In the genomic region with DNA sequence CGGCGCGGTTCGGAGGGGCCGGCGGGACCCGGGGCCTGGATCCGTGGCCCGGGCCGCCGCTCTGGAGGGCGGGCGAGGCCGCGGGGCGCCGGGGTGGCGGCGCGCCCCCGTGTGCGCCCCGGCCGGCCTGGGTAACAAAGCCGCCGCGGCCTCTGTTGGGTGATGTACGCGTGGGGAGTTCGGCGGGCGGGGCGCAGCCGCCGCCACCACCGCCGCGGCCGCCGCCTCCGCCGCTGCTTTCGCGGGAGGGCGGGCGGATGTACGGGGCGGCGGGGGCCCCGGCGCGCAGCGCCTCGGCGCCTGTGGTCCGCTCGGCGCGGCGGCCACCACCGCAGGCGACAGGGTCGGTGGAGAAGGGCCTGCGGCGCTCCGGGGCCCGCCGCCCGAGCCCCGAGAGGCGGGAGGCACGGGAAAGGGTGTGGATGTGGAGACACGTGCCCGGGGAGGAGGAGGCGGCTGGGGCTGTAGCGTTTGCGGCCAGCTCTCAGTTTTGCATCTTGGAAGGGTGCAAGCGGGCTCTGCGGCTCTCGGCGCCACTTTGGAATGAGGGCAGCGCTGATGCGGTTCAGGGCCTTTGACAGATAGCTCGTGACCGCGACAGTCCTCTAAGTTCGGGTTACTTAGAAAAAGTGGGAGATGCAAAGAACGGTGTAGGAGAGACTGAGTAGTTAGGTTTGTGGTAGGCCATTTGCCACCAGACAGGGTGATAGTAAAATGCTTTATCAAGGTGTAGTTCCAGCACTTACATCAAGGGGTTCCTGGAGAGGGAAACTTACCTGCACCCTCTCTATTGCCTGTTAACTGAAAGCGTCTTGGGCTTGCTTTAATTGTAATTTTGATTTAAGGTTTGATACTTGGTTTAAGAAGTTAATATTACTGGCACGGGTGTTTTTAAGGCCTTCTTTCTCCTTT, we compare ENCODE assay signal across 8 mouse cellular contexts. TPM values are rescaled to one million over a fixed set of nuclear protein-coding genes. Genes with fewer than 3 reads are reported as not detected.
DNase-seq lines count a peak whose midpoint lies in the region; ATAC-seq and TF ChIP-seq lines count a peak whose summit lies in the region.

No protein-coding gene starts in this region.

- H3K4me2 ChIP-seq in forebrain, embryonic 14.5 days (ENCODE audit: low read length), result peak overlapping the region; percentile 84

- no peaks in the 10 kb centered on the region for H3K9me3 ChIP-seq in forebrain, embryonic 14.5 days (replicated peaks; ENCODE audit: control insufficient read depth, low read length)

- peak overlapping the region; percentile 98 for H3K27ac ChIP-seq in forebrain, embryonic 14.5 days (ENCODE audit: low read depth, low read length)
- peak overlapping the region; percentile 100 for H3K27ac ChIP-seq in layer of hippocampus, adult 2 months

- H3K4me3 ChIP-seq in forebrain, embryonic 14.5 days (ENCODE audit: low read depth, low read length), result peak overlapping the region; percentile 97
- H3K4me3 ChIP-seq in layer of hippocampus, adult 2 months, result peak overlapping the region; percentile 79

- peak overlapping the region; percentile 98 for H3K9ac ChIP-seq in forebrain, embryonic 14.5 days (ENCODE audit: low read length)

- DNase-seq in MEL-GATA-1-ER (ENCODE audit: extremely low read depth, low read depth), result peak; percentile 57
- peak; percentile 60 for DNase-seq in cerebellum, adult 11-12 months
- peak; percentile 20 for DNase-seq in forebrain, embryonic 14.5 days (ENCODE audit: low spot score)
- DNase-seq in heart, postnatal 25 days (ENCODE audit: low spot score), result peak; percentile 29
- peak; percentile 13 to 38 for DNase-seq in layer of hippocampus, adult 2 months (ENCODE audit: low spot score in 2 of 2)
- DNase-seq in lung, postnatal 10 days, result peak; percentile 74
- peak; percentile 17 for DNase-seq in ovary, postnatal 10 days (ENCODE audit: low spot score)
- peak; percentile 44 to 60 for DNase-seq in thymus, postnatal 36 days

- intact Hi-C loops in heart, postnatal 25 days (cut with DNase I), result no loop called here

- H3K36me3 ChIP-seq in forebrain, embryonic 14.5 days (ENCODE audit: control insufficient read depth, insufficient read depth, low read length), result peaks cover 39% of the 10 kb centered on the region

- WGBS in forebrain, embryonic 14.5 days, result 1% methylated on average over 61 of the region's 90 CpGs

- TF ChIP-seq CTCF in layer of hippocampus, adult 2 months (conservative IDR thresholded peaks at IDR 0.05), result peak; percentile 43

- no peaks in the 10 kb centered on the region for H3K27me3 ChIP-seq in forebrain, embryonic 14.5 days (replicated peaks; ENCODE audit: control insufficient read depth, insufficient read depth, low read length)

- H3K4me1 ChIP-seq in forebrain, embryonic 14.5 days (ENCODE audit: control insufficient read depth, insufficient read depth, low read length), result peaks cover 11% of the 10 kb centered on the region

- peak; percentile 73 for ATAC-seq in forebrain, embryonic 14.5 days

RNA-seq across cellular contexts. Expression of a gene that starts 0.8 kb away (rescaled TPM):
- 443 and 469 TPM in 2 replicates for polyA plus RNA-seq in forebrain, embryonic 14.5 days (2014; fragmentation: Nextera tagmentation; extraction: Ambion mirVana)
- total RNA-seq in heart, postnatal 25 days (2021), result 10 to 100 TPM; 62.7 to 75.9 TPM
- 100 to 1,000 TPM; 108 to 111 TPM for total RNA-seq in layer of hippocampus, adult 2 months (2021)

RNA-seq across cellular contexts. Expression of a gene that starts 30.3 kb away (rescaled TPM):
- 146 and 211 TPM in 2 replicates for polyA plus RNA-seq in forebrain, embryonic 14.5 days (2014; fragmentation: Nextera tagmentation; extraction: Ambion mirVana)
- total RNA-seq in heart, postnatal 25 days (2021), result 10 to 100 TPM; 53.1 to 59.9 TPM
- total RNA-seq in layer of hippocampus, adult 2 months (2021), result 100 to 1,000 TPM; 104 to 159 TPM

RNA-seq across cellular contexts. Expression of a gene that starts 51.4 kb away (rescaled TPM):
- 67.6 and 74.1 TPM in 2 replicates for polyA plus RNA-seq in forebrain, embryonic 14.5 days (2014; fragmentation: Nextera tagmentation; extraction: Ambion mirVana)
- 10 to 100 TPM; 12.1 to 14.2 TPM for total RNA-seq in heart, postnatal 25 days (2021)
- total RNA-seq in layer of hippocampus, adult 2 months (2021), result 10 to 100 TPM; 17.6 to 21.3 TPM

RNA-seq across cellular contexts. Expression of a gene that starts 51.7 kb away (rescaled TPM):
- 55.9 and 59.9 TPM in 2 replicates for polyA plus RNA-seq in forebrain, embryonic 14.5 days (2014; fragmentation: Nextera tagmentation; extraction: Ambion mirVana)
- total RNA-seq in heart, postnatal 25 days (2021), result 10 to 100 TPM; 17.5 to 19.3 TPM
- 10 to 100 TPM; 27.5 to 31.3 TPM for total RNA-seq in layer of hippocampus, adult 2 months (2021)

Comparison
In these comparisons a context has a peak if more than half of its experiments do, and no peak if none do; other contexts are left out.
1. Peak in every context shown above with its lines: DNase-seq, ATAC-seq, H3K4me3 ChIP-seq and H3K27ac ChIP-seq.
2. DNase-seq: peak in every context shown above with its lines; median percentile 74 in lung, postnatal 10 days; 60 in cerebellum, adult 11-12 months; 57 in MEL-GATA-1-ER; 52 in thymus, postnatal 36 days; 29 in heart, postnatal 25 days; 26 in layer of hippocampus, adult 2 months; 20 in forebrain, embryonic 14.5 days; 17 in ovary, postnatal 10 days.